Mouse (Mus musculus): ENCODE results near the gene Ppil1. TPM values are rescaled to one million over a fixed set of nuclear protein-coding genes. Genes with fewer than 3 reads are reported as not detected.

Gene Ppil1
- total RNA-seq (2018; cell fraction: chromatin; rRNA removed): 10 to 100 TPM in 10 of 26 experiments, 1 to 10 TPM in 14, not detected in 2; 2.3 to 18.1 (median 7.2) TPM
- 10 to 100 TPM in 23 of 26 experiments, 1 to 10 TPM in 3; 8.2 to 23.2 (median 14.9) TPM for total RNA-seq (2018; cell fraction: cytosol; rRNA removed)
- 10 to 100 TPM in 8 of 26 experiments, 1 to 10 TPM in 18; 1.3 to 21.1 (median 5.9) TPM for total RNA-seq (2018; cell fraction: nucleus; rRNA removed)
- polyA plus RNA-seq (2018): 10.6 to 36.8 TPM (median 15.8 TPM) in 3 replicates

DNA sequence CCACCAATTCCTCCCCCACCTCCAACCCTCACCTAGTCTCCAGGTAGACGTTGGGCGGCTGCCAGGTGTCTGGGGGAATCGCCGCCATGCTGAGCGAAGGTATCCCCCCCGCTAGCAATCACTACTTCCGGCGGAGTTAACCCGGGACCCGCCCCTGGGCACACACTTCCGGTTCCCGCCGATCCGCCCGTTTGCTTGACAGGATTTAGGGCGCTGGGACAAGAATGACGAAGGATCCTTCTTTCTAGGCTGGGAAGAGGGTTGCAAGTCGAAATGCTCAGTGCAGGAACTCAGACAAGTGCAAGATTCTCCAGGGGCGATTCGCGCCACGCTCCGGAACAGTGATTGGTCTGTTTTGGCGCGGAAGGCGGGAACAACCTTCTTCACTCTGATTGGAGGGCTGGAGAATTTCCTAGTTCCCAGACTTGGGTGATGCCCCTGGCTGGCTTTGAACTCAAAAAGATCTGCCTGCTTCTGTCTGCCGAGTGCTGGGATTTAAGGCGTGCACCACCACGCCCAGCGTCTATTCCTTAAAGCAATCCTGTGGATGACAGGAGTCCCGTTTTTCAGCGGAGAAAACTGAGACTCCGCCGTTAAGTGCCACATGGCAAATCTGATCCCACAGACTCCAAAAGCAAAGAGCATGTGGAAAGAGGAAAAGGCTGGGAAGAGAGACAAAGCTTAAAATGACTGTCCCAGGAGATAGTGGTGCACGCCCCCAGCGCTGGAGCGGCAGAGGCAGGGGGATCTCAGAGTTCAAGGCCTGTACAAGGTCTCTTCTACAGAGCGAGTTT lies at the start of gene Ppil1:
Gene Ppil1 (minus strand): TSS at position 347 of the 794 bp plus-strand sequence.
- H3K4me3 ChIP-seq (ENCODE audit: inconsistent target): peak within 1 kb of the TSS; percentile 74
- H3K79me2 ChIP-seq (ENCODE audit: inconsistent target): peaks cover 42% of the 10 kb centered on the region
- H3K27ac ChIP-seq: peak within 1 kb of the TSS; percentile 94
- 0 out of 2 replicates have a peak, but pooled peaks cover 5% of the 10 kb centered on the region for H3K36me3 ChIP-seq (ENCODE audit: inconsistent target)
- WGBS (ENCODE audit: missing documents): 8% methylated on average over 38 of the region's 38 CpGs

DNA sequence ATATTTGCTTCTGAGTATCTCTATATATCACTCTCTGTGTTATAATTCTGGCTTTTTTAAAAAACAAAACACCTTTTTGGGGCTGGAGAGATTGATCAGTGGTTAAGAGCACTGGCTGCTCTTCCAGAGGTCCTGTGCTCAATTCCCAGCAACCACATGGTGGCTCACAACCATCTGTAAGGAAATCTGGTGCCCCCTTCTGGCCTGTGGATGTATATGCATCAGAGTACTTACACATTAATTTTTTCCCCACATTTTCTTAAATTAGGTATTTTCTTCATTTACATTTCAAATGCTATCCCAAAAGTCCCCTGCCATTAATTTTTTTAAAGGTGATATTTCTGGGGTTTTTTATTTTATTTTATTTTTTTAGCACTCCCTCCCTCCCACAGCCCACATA lies 49.3 kb upstream of the Ppil1 start:
- H3K36me3 ChIP-seq (ENCODE audit: inconsistent target): no peaks in the 10 kb centered on the region
- no peaks in the 10 kb centered on the region for H3K79me2 ChIP-seq (ENCODE audit: inconsistent target)
- no peak overlapping the region for H3K4me3 ChIP-seq (ENCODE audit: inconsistent target)
- H3K27ac ChIP-seq: no peak overlapping the region

DNA sequence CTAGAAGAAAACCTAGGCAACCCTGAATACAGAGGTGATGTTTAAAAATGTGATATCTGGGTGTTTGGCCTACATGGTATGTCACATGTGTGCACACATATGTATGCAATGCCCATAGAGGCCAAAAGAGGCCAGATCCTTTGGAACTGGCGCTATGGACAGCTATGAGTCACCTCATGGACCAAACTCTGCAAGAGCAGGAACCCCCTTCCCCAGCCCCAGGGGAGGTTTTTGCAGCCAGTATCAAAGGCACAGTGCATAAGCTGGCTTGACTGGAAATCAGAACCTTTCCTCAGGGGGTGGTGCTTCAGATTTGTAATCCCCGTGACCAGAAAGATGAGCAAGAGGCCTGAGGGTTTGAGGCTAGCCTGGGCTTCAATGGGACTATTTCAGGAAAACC lies 48.1 kb upstream of the Ppil1 start:
- H3K36me3 ChIP-seq (ENCODE audit: inconsistent target): no peaks in the 10 kb centered on the region
- no peak overlapping the region for H3K27ac ChIP-seq
- no peaks in the 10 kb centered on the region for H3K79me2 ChIP-seq (ENCODE audit: inconsistent target)
- no peak overlapping the region for H3K4me3 ChIP-seq (ENCODE audit: inconsistent target)
- WGBS (ENCODE audit: missing documents): 100% methylated on average over 2 of the region's 2 CpGs

DNA sequence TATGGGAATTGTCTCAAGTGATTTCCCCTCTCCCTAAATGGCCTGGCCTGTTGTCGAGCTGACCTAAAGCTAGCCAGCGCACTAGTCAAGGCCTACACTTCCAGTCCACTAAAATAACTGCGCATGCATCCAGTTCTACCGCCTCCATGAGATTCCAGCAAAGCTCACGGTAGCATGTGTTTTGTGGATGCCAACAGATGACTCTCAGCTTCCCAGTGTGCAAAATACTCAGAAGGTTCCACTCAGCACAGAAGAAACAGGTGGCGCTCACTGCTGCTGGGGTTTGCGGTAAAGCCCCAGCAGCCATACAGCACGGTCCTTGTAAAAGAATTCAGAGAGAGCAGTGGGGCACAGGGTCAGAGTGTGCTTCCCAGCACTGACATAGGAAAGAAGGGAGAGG lies 47.6 kb upstream of the Ppil1 start:
- Histone ChIP-seq H3K27ac (no peak overlapping the region), H3K36me3 (ENCODE audit: inconsistent target) (no peaks in the 10 kb centered on the region), H3K79me2 (ENCODE audit: inconsistent target) (no peaks in the 10 kb centered on the region), H3K4me3 (ENCODE audit: inconsistent target) (no peak overlapping the region)
- WGBS (ENCODE audit: missing documents): 96% methylated on average over 8 of the region's 8 CpGs

DNA sequence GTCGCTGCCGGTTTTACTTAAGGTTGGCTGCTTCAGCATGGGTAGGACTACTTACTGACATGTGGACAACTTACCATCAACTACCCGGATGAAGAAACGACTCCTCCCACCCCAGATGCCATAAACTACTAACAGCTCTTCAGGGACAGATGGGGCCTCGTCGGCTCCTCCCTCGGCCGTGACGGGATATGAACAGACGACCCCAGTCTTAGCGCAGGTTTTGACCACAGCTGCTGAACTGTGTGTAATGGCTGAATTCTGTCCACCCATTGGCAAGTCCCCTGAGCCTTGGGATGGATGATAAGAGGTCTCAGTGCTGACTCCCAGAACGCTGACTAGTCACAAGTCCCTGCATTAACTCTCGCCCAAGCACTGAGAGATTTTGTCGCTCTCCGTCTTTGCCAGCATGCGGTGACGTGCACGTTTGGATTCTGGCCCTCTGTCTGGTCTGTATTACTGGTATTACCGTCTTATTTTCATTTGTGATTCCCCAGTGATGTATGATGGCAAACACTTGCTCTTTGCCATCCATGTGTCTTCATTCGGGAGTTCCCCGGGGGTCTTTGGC lies 46.2 kb upstream of the Ppil1 start:
- Histone ChIP-seq H3K4me3 (ENCODE audit: inconsistent target) (no peak overlapping the region), H3K27ac (no peak overlapping the region)
- 93% methylated on average over 21 of the region's 21 CpGs for WGBS (ENCODE audit: missing documents)

DNA sequence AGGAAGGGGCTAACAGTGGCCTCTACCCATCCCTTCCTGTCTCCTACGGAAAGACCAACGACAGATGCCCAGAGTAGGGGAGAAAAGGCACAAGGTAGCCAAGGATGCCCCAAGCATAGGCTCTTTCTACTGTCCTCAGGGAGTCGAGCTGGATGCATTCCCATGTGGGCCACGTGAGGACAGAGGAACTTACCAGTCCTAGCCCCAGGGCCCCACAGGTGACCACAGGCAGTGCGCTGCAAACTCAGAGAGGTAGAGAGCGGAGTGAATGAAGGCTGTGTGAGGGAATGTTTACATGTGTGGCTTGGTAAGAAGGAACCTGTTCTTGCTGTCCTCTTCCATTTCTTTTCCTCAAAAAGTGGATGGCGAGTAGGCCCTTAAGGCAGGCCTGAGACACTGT lies 41.9 kb upstream of the Ppil1 start:
- H3K4me3 ChIP-seq (ENCODE audit: inconsistent target): no peak overlapping the region
- no peaks in the 10 kb centered on the region for H3K79me2 ChIP-seq (ENCODE audit: inconsistent target)
- WGBS (ENCODE audit: missing documents): 30% methylated on average over 7 of the region's 7 CpGs
- H3K36me3 ChIP-seq (ENCODE audit: inconsistent target): peaks cover 17% of the 10 kb centered on the region; the same call in 1 of the 2 replicates
- no peak overlapping the region for H3K27ac ChIP-seq

More for the DNA sequence above, 46.2 kb upstream of the Ppil1 start:
- no peaks in the 10 kb centered on the region for H3K36me3 ChIP-seq (ENCODE audit: inconsistent target)
- H3K79me2 ChIP-seq (ENCODE audit: inconsistent target): no peaks in the 10 kb centered on the region

DNA sequence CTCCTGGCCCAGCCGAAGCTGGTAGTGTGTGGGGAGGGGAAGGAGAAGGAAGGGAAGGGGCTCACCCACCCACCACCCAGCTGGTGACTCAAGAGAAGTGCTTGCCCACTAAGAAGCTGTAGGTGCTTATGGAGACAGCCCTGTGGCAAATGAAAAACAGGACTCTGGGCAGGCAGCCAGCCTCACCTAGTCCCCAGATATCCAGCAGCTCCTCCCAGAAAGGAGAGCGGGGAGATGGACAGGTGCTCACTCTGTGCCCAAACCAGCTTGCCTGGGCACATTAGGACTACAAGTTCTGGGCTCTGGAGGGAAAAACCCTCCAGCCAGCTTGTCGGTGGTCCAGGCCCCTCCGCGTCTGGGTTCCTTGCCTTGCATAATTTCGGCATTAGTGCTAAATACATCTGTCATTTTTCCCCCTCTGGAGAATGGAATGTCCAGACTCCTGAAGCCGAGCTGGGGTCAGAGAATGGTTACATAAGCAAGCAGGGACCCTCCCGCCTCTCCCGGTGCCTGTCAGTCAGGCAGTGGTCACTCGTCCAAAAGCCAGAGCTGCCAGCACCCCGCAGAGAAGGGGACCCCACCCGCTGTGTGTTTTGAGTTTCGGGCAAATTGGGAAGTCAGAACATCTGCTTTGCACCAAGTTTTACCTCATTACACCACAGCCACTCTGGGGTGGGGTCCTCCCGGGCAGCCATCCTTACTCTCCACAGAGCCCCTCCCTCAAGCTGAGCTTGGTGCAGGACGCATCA lies 41.2 kb upstream of the Ppil1 start:
- Histone ChIP-seq H3K4me3 (ENCODE audit: inconsistent target) (no peak overlapping the region), H3K27ac (no peak overlapping the region), H3K79me2 (ENCODE audit: inconsistent target) (no peaks in the 10 kb centered on the region), H3K36me3 (ENCODE audit: inconsistent target) (peaks cover 22% of the 10 kb centered on the region; the same call in 1 of the 2 replicates)
- 29% methylated on average over 13 of the region's 15 CpGs for WGBS (ENCODE audit: missing documents)

DNA sequence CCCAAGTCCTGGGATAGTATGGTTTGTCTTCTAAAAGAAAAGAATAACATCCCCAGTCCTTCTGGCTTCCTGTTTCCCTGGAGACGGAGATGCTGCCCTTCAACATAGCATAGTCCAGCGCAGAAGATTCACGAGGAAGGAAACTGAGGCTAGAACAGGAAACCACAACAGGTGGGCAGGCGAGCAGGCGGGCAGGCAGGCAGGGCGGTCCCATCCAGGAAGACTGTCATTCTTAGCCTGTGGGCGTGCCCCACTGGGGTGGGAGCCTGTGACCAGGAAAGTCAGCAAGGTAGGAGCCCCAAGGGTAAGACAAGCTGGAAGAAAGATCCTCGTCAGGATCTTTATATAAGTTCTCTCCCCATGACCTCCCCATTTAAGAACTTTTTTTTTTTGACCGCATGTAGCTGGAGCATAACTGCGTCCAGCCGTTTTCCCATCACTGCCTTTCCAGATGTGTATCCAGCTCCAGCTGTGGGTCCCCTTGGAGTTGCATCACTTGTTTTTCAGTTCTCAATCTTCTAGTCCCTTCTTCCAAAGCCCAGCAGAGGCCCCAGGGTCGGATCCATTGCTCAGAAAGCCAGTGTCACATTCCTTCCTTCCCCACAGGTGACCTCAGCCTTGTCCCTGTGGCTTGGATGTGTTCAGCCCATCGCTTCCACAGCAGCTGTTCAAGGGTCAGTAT lies 40.5 kb upstream of the Ppil1 start:
- H3K4me3 ChIP-seq (ENCODE audit: inconsistent target): no peak overlapping the region
- H3K27ac ChIP-seq: no peak overlapping the region
- 22% methylated on average over 13 of the region's 13 CpGs for WGBS (ENCODE audit: missing documents)

DNA sequence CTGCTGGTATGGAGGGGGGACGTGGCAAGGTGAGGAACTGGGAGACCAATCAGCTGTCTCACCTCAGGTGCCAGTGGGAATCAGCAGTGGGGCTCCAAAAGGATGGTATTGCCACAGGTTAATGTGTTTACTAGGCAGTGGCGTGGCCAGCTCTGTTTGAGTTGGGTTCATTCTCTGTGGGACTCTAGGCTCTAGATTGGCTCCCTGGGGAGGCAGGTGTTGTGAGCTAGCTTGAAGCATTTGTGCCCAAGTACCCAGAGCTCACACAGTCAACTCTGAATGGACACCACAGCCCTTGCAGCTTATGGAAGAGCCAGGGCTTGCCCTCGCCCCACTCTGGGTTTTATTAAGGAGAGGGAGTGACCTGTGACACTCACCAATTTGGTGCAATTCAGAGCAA lies 39.9 kb upstream of the Ppil1 start:
- Histone ChIP-seq H3K27ac (no peak overlapping the region), H3K79me2 (ENCODE audit: inconsistent target) (no peaks in the 10 kb centered on the region), H3K4me3 (ENCODE audit: inconsistent target) (no peak overlapping the region), H3K36me3 (ENCODE audit: inconsistent target) (peaks cover 36% of the 10 kb centered on the region; the same call in 1 of the 2 replicates)
- 61% methylated on average over 3 of the region's 3 CpGs for WGBS (ENCODE audit: missing documents)

More for the DNA sequence above, 40.5 kb upstream of the Ppil1 start:
- Histone ChIP-seq H3K79me2 (ENCODE audit: inconsistent target) (no peaks in the 10 kb centered on the region), H3K36me3 (ENCODE audit: inconsistent target) (peaks cover 29% of the 10 kb centered on the region; the same call in 1 of the 2 replicates)

DNA sequence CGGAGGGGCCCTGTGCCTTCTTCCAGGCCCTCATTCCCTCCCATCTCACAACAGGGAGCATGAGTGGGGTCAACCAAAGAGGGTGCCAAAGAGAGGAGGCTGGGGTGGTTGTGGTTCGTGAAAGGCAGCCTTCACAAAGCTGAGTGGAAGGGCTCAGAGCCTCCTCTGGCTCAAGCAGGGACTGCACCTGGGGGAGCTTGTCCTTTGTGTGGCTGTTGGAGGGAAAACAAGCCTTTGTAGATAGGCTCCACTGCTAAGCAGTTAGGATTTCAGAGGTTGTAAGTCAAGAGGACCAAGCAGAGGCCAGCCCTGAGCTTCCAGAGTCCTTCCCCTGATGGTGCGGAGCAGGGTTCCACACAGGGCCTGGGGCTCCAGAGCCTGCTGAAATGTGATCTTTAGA lies 39.1 kb upstream of the Ppil1 start:
- no peak overlapping the region for H3K27ac ChIP-seq
- H3K36me3 ChIP-seq (ENCODE audit: inconsistent target): peaks cover 44% of the 10 kb centered on the region; the same call in 1 of the 2 replicates
- whole genome bisulfite sequencing (ENCODE audit: missing documents): 76% methylated on average over 3 of the region's 3 CpGs
- H3K79me2 ChIP-seq (ENCODE audit: inconsistent target): no peaks in the 10 kb centered on the region
- H3K4me3 ChIP-seq (ENCODE audit: inconsistent target): no peak overlapping the region

DNA sequence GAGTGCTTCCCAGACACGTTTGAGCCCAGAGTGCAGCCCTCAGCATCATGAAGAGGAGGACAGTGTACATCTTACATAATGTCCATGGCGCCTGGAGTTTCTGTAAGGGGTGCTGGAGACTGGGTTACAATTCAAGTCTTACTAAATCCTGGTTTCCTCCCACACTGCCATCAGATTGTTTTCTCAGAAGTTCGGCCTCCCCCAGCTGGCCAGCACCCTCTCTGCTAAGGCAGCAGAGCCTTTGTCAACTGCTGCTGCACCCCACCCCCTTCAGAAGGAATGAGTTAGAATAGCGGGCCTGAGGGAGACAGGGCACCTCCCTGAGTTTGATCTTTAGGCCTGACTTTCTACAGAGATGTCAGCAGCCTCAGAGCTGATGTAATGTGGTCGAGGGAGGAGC lies 38.2 kb upstream of the Ppil1 start:
- Histone ChIP-seq H3K79me2 (ENCODE audit: inconsistent target) (no peaks in the 10 kb centered on the region), H3K4me3 (ENCODE audit: inconsistent target) (no peak overlapping the region), H3K27ac (no peak overlapping the region), H3K36me3 (ENCODE audit: inconsistent target) (peaks cover 48% of the 10 kb centered on the region; the same call in 1 of the 2 replicates)
- WGBS (ENCODE audit: missing documents): 85% methylated on average over 5 of the region's 5 CpGs

DNA sequence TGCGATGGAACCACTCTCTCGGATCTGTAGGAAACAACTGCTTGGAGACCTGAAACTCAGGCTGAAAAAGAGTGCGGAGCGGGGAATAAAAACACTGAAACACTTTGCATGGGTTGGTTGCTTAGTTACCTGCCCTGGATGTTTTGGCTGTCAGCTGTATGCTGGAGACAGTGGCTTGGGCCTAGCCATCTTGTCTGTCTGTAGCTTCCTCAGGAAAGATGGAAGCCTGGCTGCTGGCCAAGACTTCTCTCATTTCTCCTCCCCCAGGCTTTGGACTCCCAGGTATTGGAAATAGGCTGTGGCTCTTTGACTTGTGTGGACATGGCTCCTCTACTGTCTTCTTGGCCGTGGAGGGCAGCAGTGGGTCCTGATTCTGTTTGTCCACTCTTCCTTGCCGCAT lies 37.4 kb upstream of the Ppil1 start:
- Histone ChIP-seq H3K36me3 (ENCODE audit: inconsistent target) (peaks cover 55% of the 10 kb centered on the region; the same call in 1 of the 2 replicates), H3K4me3 (ENCODE audit: inconsistent target) (no peak overlapping the region), H3K79me2 (ENCODE audit: inconsistent target) (no peaks in the 10 kb centered on the region), H3K27ac (no peak overlapping the region)
- 96% methylated on average over 6 of the region's 6 CpGs for WGBS (ENCODE audit: missing documents)

DNA sequence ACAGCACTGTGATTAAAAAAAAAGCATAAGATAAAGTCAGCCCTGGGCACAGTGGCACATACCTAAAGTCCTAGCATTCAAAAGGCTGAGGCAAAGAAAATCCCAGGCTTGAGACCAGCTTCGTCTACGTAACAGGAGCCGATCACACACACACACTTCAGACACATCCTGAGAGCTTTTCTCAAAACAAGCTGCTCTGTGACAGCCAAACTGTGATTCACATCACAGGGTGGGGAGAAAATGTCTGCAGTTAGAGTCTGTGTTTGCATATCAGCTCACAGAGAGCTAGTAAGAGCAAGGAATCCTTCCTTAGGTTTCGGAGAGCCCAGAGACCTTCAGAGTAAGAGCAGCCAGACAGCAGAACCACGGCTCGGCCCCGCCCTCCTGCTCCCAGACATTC lies 36.9 kb upstream of the Ppil1 start:
- Histone ChIP-seq H3K36me3 (ENCODE audit: inconsistent target) (peaks cover 59% of the 10 kb centered on the region; the same call in 1 of the 2 replicates), H3K27ac (no peak overlapping the region), H3K79me2 (ENCODE audit: inconsistent target) (no peaks in the 10 kb centered on the region), H3K4me3 (ENCODE audit: inconsistent target) (no peak overlapping the region)
- WGBS (ENCODE audit: missing documents): 94% methylated on average over 7 of the region's 7 CpGs

DNA sequence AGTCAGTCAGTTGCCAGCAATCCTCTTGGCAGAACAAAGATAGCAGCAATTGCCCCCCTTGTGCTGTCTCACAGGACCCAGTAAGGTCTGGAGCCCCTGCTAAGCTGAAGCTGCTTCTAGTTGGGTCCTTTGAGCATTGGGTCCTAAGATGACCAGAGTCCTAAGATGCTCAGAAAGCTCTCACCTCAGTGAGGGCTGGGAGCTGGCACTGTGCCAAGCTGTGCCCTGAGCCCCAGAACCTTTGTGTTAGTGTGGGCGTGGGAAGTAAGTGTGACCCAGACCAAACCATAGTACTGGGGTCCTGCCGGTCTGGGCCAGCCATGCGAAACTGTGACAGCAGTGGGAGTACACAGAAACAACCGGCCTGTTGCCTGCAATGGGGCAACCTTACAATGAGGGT lies 35.3 kb upstream of the Ppil1 start:
- Histone ChIP-seq H3K4me3 (ENCODE audit: inconsistent target) (no peak overlapping the region), H3K27ac (no peak overlapping the region), H3K36me3 (ENCODE audit: inconsistent target) (peaks cover 75% of the 10 kb centered on the region; the same call in 1 of the 2 replicates), H3K79me2 (ENCODE audit: inconsistent target) (no peaks in the 10 kb centered on the region)
- 97% methylated on average over 4 of the region's 4 CpGs for WGBS (ENCODE audit: missing documents)

Data from macrophage (primary cell).